Mouse (Mus musculus) c-Kit-positive CD71-negative TER-119-negative erythroid progenitor cells, embryonic 14.5 days (primary cell): ENCODE measurements around the gene Efhd2.

Source experiments
- DNase-seq: peaks from one replicate; pipeline ENCODE4 v3.0.0-alpha.2; 2013; ENCODE audit warnings: low read depth

The Efhd2 gene

DNA sequence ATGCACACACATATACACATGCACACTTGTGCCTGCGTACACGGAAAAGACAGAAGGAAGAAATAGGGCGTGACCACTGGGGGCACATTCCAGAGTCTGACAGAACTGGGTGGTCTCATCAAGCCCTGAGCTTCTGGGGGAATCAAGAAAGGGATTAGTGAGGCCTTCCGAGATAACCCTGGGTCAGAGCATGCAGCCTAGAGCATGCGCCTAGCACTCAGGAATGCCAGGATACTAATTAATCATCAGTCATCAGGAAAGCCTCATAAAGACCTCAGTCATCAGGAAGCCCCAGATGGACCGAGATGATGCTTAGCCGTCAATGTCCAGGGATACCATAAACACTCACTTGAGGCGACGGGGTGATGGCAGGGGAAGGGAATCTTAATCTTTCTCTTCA, 5.2 kb upstream of the Efhd2 start:
- DNase-seq, result no peak

DNA sequence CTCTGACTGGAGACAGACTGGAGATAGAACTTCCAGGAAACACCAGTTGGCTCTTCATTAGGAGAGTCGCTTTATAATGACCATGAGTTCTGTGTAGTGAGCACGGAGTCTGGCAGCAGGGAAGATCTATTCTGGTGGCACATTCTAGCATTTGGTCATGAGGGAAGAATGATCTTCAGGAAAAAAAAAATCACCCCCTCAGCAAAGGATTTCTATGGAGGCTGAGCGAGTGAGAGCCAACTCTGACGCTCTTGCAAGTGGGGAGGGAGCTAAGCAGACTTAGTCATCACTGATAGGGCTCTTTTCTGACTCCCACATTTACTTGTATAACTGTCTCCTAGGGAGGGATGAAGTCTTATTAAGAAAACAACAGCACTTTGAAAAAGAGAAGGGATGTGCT, 4.4 kb upstream of the Efhd2 start:
- no peak for DNase-seq

DNA sequence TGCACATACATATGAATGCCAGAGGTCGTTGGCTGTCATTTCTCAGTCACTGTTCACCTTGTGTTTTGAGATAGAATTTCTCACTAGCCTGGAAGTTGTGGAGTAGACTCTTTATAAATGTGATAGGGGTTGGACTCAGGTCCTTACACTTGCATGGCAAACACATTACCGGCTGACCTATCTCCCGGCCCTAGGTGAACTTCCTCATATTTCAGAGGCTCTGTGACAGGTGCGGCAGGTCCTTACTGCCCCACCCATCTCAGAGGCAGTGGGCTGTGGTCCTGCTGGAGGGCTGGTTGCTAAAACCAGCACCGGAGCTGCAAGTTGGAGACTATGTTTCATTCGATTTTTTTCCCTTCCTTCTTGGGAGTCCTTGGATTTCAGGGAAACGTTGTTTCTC, 3.9 kb upstream of the Efhd2 start:
- no peak for DNase-seq

DNA sequence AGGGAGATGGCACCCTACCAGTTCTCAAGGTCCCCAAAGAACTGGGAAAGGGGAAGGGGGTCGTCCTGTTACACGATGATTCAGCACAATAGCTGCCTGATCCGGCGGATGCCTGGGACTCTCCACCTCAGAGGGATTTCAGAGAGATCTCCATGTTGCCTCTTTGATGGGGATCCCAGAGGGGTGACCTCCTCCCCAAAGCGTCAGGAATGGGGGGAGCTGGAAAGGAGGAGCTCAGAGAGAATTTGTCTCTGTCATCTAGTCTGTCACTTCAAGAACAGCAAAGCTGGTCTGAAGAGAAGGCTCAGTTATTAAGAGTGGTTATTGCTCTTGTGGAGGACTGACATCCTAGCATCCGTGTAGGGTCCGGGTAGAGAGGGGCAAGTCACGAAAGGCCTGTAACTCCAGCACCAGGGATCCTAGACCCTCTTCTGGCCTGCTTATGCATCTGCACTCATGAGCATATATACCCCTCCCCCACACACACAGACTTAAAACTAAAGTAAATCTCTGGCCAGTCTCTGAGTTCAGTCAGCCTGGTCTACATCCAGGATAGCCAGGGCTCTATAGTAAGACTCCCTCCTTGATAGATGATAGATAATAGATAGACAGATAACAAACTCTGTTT, 875 bp upstream of the Efhd2 start:
- no peak for DNase-seq

DNA sequence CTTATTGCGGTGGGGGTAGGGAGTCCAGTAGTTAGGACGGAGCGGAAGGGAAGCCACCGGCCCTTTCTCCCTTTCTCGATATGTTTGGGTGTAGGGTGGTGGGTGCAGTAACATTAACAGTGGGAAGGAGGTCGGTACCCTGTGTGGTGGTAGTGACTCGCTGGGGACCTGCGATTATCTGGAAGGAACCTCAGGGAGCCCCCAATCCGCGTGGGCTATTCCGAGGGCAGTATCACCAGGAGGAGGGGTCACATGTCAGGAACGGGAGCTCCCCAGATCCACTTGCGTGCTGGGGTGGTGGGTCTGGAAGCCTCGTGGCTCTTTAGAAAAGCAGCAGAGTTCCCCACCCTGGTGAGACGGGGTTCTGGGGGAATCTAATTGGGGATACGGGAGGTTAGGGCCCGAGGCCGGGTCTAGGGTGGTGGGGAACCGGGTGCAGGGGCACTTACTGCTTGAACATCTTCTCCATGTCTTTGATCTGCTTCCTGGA, 564 bp downstream of the Efhd2 start:
- no peak for DNase-seq

DNA sequence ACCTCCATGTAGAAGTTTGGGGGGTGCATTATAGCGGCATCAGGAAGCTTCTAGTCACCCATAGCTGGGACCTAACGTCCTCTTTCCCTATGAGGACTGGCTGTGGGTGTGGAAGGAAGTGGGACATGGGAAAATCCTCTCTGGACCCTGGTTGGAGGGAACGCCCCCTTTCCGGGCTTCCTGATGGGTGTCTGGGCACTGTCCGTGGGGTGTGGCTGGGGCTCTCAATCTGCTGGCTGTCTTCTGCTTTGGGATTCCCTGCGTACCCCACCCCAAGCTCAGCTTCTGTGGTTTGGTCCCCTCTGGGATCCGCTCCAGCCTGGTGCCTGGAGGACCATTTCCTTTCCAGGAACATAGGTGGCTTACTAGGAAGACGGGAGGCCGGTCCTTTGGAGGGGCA, 1.7 kb downstream of the Efhd2 start:
- no peak for DNase-seq

DNA sequence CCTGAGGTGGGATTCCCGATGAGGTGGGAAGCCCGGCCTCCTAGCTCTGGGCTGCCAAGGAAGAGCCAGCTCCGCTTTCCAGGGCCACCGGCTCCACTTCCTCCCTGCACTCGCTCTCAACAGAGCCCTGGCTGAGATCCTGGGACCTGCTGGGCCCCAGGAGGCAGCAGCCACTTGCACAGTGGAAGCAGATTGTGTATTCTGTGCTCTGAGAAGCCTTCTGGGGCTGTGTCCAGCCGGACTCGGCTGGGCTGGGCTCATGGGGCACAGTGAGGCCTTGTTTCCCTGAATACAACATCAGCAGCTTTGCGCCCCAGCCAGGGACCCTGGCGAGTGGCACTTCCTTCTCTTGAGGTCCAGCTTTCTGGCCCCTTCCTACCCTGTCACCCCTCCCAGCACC, 2.8 kb downstream of the Efhd2 start:
- DNase-seq, result no peak

DNA sequence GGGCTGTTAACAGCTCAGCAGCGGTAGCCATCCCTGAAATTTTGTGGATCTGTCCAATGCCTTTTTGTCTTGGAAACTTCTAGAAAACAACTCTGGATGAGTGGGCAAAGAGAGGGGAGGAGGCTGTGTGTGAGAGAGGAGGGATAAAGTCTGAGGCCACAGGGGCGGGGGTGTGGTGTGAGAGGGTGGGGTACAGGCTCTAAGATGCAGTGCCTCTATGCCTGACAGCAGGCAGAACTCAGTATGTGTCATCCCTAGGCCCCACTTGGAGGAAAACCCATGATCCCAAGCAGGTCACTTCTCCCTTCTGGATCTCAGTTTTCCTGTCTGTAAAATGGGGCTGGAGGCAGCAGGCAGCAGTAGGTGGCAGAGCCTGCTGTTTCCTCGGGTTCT, 3.4 kb downstream of the Efhd2 start:
- DNase-seq, result no peak

DNA sequence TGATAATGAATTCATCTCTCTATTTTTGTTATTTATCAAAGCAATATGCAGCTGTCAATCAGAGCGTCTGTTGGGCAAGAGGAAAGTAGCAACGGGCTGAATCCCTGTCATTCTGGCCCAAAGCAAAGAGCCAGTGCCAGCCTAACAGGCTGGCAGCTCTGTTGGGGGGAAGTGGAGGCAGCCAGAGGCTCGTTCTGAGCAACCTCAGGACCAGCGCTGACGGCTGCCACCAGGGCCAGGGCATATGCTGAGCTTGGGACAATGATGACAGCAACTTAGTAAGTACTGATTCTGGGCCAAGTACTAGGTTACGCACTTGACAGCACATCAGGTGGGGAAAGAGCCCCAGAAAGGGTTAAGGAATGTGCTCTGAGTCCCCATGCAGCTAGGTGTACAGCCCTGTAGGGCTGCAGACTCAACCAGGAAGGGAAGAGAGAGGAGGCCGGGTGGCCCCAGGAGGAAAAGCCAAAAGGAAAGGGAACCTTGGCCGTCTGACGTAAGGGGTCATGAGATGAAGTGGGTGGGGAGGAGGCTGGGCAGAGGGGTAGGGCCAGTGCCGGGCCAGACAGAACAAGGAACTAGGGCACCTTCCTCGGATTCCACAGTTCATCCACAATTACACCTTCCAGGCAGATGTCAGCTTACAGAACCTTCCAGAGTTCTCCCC, 3.9 kb downstream of the Efhd2 start:
- no peak for DNase-seq

DNA sequence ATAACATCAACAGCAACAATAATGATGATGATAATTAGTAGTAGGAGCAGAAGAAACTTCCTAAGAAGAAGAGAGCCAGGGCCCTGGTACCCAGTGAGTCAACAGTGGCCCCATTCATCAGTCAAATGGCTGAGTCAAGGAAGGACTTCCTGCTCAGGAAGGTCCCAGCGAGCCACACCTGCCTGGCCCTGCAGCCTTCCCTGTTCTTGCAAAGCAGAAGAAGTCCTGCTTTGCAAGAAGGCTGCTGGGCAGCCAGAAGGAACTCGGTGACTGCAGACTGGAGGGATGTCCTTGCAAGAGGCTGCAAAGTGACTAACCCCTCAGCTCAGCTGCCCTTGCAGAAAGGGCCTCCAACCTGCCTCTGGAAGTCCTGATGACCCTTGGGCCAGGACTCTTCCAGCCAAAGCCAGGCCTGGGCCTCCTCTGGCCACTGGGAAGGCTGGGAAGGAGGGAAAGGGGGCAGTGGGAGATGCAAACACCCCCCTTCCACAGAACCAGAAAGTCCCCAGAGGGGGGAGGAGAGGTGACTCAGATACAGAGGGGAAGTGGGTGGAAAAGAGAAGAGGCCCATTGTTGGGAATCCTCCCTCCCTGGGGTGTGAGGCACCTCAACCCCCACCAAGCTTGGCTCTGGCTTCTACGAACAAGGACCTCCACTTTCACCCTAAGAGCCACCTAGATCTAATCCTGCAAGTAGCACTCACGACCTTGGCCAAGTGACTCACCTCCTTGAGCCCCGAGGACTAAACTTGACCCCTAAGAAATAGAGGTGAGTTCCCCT, 5.1 kb downstream of the Efhd2 start:
- DNase-seq, result no peak

DNA sequence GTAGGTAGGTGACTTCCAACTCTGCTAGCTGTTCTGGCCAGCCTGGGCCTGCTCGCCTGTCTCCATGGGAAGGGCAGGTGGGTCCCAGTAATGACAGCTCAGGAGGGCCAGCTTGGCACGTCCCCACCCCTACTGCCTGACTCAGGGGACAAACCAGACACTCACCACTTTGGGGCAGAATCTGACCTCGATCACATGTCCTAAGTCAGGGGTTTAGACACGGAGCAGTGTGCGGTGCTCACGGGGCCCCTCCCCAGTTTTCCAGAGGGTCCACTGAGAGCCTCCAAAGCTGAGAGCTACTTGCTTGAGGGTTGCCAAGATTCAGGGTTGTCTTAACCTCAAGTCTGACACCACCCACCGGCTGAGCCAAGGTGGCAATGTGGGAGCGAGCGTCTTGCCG, 6.7 kb downstream of the Efhd2 start:
- no peak for DNase-seq

DNA sequence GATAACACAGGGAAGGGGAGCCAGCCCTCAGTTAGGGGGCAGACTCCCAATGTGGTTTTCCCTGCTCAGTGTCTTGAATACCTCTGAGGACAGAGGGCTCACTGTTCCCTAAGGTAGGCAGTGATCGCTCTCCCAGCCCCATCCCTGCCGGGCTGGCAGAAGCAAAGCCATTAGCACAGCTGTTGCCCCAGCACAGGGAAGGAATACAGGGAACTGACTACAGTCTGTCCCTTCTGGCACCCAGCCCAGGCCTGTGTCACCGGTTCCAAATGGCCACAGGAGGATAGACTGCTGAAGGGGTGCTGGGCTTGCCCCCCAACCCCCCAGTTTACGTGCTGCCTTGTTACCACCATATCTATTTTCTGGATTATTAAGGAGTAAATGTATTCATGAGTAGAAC, 7.2 kb downstream of the Efhd2 start:
- DNase-seq, result no peak

DNA sequence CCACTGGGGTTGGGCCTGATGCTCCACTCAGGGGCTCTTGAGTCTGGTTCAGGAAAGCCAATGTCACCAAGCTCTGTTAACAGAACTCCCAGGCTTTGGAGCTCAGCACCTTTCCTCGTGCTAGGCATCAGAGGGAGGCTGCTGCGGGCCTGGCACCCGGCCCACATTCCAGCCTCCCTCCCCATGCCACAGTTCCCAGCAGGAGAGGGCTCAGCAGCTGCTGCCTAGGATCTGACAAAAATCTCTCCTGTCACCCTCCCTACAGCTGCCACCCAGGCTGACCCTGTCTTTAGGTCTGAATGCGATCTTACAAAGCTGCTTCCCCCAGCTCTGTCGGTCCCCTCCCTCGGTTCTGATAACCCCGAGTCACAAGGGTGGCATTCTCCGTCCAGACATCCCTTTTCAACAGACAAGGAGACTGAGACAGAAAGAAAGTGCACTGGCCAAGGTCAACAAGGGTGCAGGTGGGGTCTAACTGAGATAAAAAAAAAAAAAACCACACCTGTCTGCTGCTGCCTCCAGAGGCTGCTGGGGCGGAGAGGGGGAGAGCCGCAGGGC, 7.7 kb downstream of the Efhd2 start:
- no peak for DNase-seq

DNA sequence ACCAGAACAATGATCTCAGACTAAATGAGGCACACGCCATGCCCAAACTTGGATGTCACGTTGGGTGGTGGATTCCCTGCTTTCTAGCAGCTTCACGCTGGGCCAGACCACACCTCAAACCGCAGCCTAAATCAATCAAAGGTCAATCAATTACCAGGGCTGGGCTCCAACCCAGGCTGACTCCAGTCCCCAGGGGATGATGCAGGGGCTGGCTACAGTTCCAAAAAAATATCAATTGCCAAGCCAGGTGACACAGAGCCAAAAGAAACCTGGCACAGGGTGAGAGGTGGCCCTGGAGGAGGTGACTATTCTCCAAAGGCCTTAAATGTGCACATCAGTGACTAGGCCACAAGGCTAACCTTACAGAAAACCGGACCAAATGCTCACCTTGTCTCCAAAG, 9.1 kb downstream of the Efhd2 start:
- DNase-seq, result no peak

DNA sequence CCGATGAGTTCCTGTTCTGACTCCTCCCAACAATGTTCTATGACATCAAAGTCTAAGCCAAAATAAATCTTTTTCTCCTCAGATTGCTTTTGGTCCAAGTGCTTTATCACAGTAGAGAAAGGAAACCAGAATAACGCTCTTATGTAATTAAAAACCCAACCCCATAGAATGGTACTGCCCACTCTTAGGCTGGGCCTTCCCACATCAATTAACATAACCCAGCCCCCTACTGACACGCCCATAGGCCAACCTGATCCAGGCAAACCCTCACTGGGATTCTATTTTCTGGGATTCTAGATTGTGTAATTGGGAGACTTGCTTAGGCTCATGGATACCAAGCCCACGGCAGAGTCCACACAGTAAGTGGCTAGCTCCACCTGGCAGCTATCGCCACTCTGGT, 9.7 kb downstream of the Efhd2 start:
- no peak for DNase-seq

DNA sequence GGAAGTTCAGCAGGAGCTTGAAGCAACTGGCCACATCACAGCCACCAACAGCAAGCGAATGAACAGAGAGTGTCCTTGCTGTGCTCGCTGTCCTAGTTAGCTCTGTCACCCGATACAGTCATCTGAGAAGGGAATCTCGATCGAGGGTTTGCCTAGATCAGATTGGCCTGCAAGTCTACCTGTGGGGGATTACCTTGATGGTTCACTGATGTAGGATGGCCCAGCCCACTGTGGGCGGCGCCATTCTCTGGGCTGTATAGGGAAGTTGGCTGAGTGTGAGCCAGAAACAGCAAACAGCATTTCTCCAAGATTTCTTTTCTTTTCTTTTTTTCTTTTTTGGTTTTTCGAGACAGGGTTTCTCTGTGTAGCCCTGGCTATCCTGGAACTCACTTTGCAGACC, 10.2 kb downstream of the Efhd2 start:
- DNase-seq, result no peak

DNA sequence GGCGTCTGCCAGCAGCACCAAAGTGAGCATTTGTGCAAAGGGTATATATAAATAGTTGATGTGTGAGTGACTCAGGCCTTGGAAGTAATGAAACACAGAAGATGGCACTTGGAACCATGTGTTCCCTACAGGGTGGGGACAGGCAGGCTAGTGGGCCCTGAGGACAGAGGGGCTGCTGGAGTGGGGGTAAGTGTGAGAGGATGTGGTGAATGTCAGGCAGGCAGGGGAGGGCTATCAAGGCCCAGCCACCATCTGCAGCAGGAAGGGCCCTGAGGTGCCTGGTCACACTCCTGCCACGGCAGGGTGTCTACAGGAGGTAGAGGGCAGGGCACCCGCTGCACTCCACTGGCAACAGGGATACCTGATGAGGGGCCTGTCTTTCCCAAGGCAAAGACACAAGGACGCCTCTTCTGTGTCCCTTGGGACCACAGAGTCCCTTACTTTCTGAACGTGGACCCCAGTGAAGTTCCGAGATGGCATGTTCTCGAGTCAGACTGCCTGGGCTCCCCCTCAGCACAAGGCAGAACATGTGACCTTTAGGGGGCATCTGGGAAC, 10.9 kb downstream of the Efhd2 start:
- DNase-seq, result no peak

DNA sequence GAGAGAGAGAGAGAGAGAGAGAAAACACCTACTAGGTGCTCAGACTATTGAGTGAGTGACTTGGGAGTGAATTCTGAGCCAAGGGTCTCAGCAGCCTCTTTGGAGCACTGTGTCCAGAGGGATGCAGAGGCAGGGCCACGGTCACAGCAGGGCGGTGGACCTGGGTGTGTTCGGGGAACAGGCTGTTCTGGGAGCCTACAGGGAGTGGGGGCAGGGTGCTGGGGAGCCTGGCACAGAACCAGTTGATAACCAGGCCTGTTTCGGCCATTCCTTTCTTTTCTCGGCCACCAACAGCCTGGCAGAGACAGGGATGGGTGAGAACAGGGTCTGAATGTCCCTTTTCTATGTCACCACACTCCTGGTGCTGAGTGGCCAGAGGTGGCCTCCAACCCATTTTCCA, 11.9 kb downstream of the Efhd2 start:
- DNase-seq, result no peak

DNA sequence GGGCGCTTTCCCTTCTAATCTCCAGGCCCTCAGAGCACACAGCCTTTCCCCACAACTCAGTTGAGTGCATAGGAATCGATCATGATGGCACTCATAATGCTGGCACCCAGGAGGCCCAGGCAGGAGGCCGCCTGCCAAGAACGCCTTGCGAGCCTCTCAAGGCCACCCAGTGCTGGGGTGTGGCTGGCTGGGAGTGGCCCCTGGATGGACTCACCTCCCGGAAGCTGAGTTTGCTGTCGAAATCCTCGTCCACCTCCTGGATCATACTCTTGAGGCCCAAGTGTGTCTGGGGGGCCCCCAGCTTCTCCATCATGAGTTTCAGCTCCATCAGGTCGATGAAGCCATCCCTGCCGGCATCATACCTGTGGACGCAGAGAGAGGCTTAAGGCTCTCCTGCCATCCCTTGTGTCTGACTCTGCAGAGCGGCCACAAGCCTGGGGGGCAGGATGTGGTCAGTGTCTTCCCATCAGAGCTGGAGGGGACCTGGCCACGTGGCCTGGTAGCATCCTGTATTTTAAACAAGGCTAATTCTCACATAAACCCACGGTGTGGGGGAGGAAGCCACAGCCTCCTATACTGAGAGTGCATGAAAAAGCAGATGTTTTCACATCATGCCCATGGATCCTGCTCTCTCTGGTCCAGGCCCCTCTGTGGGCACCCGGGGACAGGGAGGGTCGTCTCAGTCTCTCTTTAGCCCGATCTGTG, 13.0 kb downstream of the Efhd2 start:
- no peak for DNase-seq

DNA sequence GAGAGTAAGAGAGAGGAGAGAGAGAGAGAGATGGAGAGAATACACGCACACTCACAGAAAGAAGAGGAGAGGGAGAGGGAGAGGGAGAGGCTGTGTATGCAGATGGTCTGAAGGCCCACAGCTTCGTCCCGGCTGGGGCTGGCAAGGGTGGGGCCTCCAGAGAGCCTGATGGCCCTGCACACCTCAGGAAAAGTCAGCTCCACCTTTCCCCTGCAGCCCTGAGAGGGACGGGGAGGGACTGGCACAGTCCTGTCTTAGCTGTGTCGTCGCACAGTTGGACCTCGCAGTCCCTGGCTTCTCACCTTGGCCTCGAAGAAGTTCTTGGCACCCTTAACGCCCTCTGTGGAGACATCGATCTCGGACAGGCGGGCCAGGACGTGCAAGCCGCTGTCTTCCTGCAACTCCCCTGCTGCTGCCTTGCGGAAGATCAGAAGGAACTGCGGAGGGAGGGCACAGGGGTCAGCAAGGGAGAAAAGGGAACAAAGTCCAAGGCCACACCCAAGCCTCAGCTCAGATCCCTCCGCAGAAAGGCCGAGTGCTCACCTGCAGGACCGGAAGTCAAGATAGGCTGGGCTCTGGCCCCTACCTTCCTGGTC, 14.4 kb downstream of the Efhd2 start:
- no peak for DNase-seq

DNA sequence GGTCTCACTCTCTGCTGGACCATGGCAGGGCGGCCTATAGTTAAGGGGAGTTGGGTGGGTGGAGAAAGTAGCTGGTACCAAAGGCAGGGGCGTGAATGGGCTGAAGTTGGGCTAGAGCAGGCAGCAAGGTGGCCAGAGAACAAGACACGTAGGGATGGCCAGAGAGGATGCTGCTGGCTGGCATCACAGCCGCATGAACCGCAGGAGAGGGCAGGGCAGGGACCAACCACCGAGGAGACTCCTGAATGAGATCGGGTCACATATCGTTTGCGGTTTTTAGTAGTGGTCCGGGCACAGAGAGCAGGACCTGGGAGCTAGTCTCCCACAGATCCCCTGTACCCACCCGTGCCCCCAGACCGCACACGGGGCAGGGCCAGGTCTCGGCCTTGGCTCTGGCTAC, 15.4 kb downstream of the Efhd2 start:
- DNase-seq, result no peak

DNA sequence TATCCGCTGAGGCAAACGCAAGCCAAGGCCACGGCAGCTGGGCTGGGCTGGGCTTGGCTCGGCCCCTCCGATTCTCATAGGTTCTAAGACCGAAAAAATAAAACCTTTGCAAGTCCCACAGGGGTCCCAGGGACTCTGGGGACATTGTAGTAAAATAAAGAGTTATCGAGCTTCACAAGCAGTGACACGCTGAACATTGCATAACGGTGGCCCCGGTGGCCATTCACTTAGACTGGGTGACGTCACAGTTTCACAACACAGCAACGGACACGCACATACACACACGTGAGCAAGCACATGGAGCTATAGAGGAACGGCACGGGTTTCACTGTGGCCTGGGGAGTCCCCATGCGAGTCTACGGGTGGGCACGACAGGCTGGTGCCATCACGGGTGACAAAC, 16.2 kb downstream of the Efhd2 start:
- no peak for DNase-seq
